ENCODE assay signal across 12 mouse cellular contexts in genomic region chr13:97406678-97407077, GRCm38 (mm10).
DNase-seq lines count a peak whose midpoint lies in the region; ATAC-seq lines count a peak whose summit lies in the region.
"Had no signal": no experiment of that assay in that cellular context is flagged by ENCODE, and none has a peak within 500 bp of the region (broad histone marks: within the 10 kb centered on the region; RNA-seq: fewer than 3 reads in every experiment).

No protein-coding gene starts in this region.

- no peaks in the 10 kb centered on the region for H3K27me3 ChIP-seq in lung, embryonic 16.5 days (ENCODE audit: control insufficient read depth, insufficient read depth, low read depth, low read length)
- H3K27me3 ChIP-seq in embryonic facial prominence, embryonic 15.5 days, result no peaks in the 10 kb centered on the region
- H3K27me3 ChIP-seq: hindbrain, embryonic 15.5 days had no signal

- peaks cover 3% of the 10 kb centered on the region; the same call in 1 of the 2 replicates for H3K9me3 ChIP-seq in lung, embryonic 16.5 days (ENCODE audit: control insufficient read depth, low read length)
- H3K9me3 ChIP-seq in embryonic facial prominence, embryonic 15.5 days (replicated peaks), result no peaks in the 10 kb centered on the region
- H3K9me3 ChIP-seq: hindbrain, embryonic 15.5 days had no signal

- no peak overlapping the region for H3K27ac ChIP-seq in lung, embryonic 16.5 days (ENCODE audit: low read length)
- H3K27ac ChIP-seq in embryonic facial prominence, embryonic 15.5 days (replicated peaks), result no peak overlapping the region; the same call in 1 of the 2 replicates
- H3K27ac ChIP-seq: heart, adult 2 months; hindbrain, embryonic 15.5 days had no signal

- 24% methylated on average over 7 of the region's 7 CpGs for WGBS in lung, embryonic 16.5 days
- WGBS in embryonic facial prominence, embryonic 15.5 days, result 23% methylated on average over 7 of the region's 7 CpGs

- H3K4me3 ChIP-seq in lung, embryonic 16.5 days (ENCODE audit: low read length), result no peak overlapping the region
- no peak overlapping the region for H3K4me3 ChIP-seq in embryonic facial prominence, embryonic 15.5 days (replicated peaks)
- H3K4me3 ChIP-seq: heart, adult 2 months; hindbrain, embryonic 15.5 days had no signal

- no peak overlapping the region for H3K9ac ChIP-seq in lung, embryonic 16.5 days (ENCODE audit: low read length)
- H3K9ac ChIP-seq in embryonic facial prominence, embryonic 15.5 days, result no peak overlapping the region
- H3K9ac ChIP-seq: hindbrain, embryonic 15.5 days had no signal

- no peaks in the 10 kb centered on the region for H3K36me3 ChIP-seq in lung, embryonic 16.5 days (ENCODE audit: control insufficient read depth, insufficient read depth, low read length)
- H3K36me3 ChIP-seq in embryonic facial prominence, embryonic 15.5 days, result no peaks in the 10 kb centered on the region
- H3K36me3 ChIP-seq: hindbrain, embryonic 15.5 days had no signal

- no peak overlapping the region for H3K4me2 ChIP-seq in lung, embryonic 16.5 days (ENCODE audit: low read depth, low read length)
- no peak overlapping the region for H3K4me2 ChIP-seq in embryonic facial prominence, embryonic 15.5 days (replicated peaks)
- H3K4me2 ChIP-seq: hindbrain, embryonic 15.5 days had no signal

- DNase-seq in lung, postnatal 14 days, result no peak
- DNase-seq in lung, postnatal 36 days, result peak; percentile 50
- peak; percentile 21 for DNase-seq in thymus, postnatal 25 days
- no peak for DNase-seq in cerebellum, adult 11-12 months
- DNase-seq: adrenal gland, postnatal 14 days; cerebellum, postnatal 10 days; heart, adult 2 months; right cerebral cortex, adult 18-20 months had no signal

- H3K4me1 ChIP-seq in lung, embryonic 16.5 days (replicated peaks; ENCODE audit: control insufficient read depth, insufficient read depth, low read length), result peaks cover 13% of the 10 kb centered on the region
- peaks cover 30% of the 10 kb centered on the region for H3K4me1 ChIP-seq in embryonic facial prominence, embryonic 15.5 days

- ATAC-seq in lung, embryonic 16.5 days (ENCODE audit: low read depth), result peak; percentile 48; the same call in 1 of the 2 replicates
- peak; percentile 75; the same call in 1 of the 2 replicates for ATAC-seq in embryonic facial prominence, embryonic 15.5 days (ENCODE audit: insufficient number of reproducible peaks, low FRiP score, low TSS enrichment, low read depth)
- no peak for ATAC-seq in cerebellum, adult (ENCODE audit: insufficient number of reproducible peaks, low FRiP score, low TSS enrichment)

Comparison
In these comparisons a context has a peak if more than half of its experiments do, and no peak if none do; other contexts are left out.
1. DNase-seq: peak in lung, postnatal 36 days (single experiment) and thymus, postnatal 25 days (single experiment); none in lung, postnatal 14 days (single experiment) and cerebellum, adult 11-12 months (single experiment).